Mouse (Mus musculus) erythroblast, embryonic 14.5 days (primary cell): ENCODE results near the gene Ahsa1.
"Not testable (repeated sequence)": the region's sequence is repeated elsewhere in the genome, so short reads cannot be mapped to it uniquely, and the experiment has no call there.

ENCODE experiments used
- GATA1 ChIP-seq: IDR thresholded peaks from 2 replicates; pipeline ENCODE4 v1.6.1; 2012; ENCODE audit warnings: low read length, inconsistent platforms, mixed read lengths
- TAL1 ChIP-seq: IDR thresholded peaks from 3 replicates; pipeline ENCODE4 v1.6.1; 2012; ENCODE audit warnings: low read length, inconsistent platforms, mixed read lengths

DNA sequence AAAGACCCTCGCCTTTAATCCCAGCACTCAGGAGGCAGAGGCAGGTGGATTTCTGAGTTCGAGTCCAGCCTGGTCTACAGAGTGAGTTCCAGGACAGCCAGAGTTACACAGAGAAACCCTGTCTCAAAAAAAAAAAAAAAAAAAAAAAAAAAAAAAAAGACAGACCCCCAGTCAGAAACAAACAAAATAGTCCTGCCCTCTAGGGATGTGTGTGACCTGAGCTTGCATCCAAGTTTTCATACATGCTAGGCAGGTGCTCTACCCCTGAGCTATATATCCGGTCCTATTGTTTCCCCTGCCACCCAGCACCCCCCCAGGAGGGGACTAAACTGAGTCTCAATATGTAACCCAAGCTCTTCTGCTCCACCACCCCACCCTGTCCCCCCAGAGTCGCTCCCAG, 11.0 kb downstream of the Ahsa1 start:
- not testable (repeated sequence) for TF ChIP-seq TAL1, GATA1
